Mouse (Mus musculus): Measurements from ENCODE around the gene Rbm4b.

DNA sequence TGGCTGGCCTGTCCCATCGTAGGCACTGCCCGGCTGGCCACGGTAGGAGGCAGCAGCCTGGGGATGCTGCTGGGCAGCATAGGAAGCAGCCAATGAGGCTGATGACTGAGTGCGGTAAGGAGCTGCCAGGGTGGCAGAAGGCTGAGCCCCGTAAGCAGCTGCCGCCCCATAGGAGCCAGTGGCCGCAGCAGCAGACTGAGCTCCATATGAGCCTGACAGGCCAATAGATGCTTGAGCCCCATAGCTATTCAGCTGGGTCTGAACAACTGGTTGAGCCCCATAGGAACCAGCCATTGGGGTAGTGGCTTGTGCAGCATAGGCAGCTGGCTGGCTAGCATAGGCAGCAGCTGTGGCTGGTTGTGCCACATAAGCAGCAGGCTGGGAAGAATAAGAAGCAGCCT, 46.4 kb downstream of the Rbm4b start:
- TF ChIP-seq CTCF (IDR thresholded peaks at IDR 0.05; ENCODE audit: insufficient read depth, low read length), result no peak
- no peak for TF ChIP-seq POLR2A (IDR thresholded peaks at IDR 0.05; ENCODE audit: borderline replicate concordance, extremely low read depth, low read depth, low read length)
